Mouse (Mus musculus) liver, embryonic 14.5 days (tissue): ENCODE data around the gene Gngt2. TPM values are rescaled to one million over a fixed set of nuclear protein-coding genes. Genes with fewer than 3 reads are reported as not detected.
A peak's percentile ranks its signal among the peaks of the same experiment; 100 is the strongest.

Source experiments
- ATAC-seq: fragments of 200-750 bp; cut with Nextera tagmentation; 2 replicates; pipeline ENCODE4 v1.8.0; 2017; ENCODE audit warnings: moderate number of reproducible peaks, mild to moderate bottlenecking, moderate library complexity; ENCODE audit not compliant: insufficient read depth
- DNase-seq, 3 experiments: peaks; one replicate each; pipeline ENCODE4 v3.0.0-alpha.2; 2012 to 2013; ENCODE audit warnings: low read depth in 3 of 3, low spot score in 3 of 3
- H3K27ac ChIP-seq: fragments of 300-500 bp; sonication (generic); 2 replicates; pipeline ENCODE4 v1.5.1; 2014; ENCODE audit warnings: moderate library complexity, mild to moderate bottlenecking, control low read depth, inconsistent platforms
- H3K27me3 ChIP-seq: fragments of 300-500 bp; sonication (generic); 2 replicates; pipeline ENCODE4 v1.6.1; 2014; ENCODE audit warnings: mild to moderate bottlenecking, low read length, moderate library complexity; ENCODE audit not compliant: control insufficient read depth, insufficient read depth
- H3K36me3 ChIP-seq: fragments of 300-500 bp; sonication (generic); replicated peaks from 2 replicates; pipeline ENCODE4 v1.6.1; 2014; ENCODE audit warnings: low read depth; ENCODE audit not compliant: control insufficient read depth, insufficient read depth
- H3K4me1 ChIP-seq, 2 experiments: fragments of 200-500 bp in 1 of 2; fragments of 300-500 bp in 1 of 2; sonication (generic) in 1 of 2; replicated peaks; 2 replicates each; pipeline ENCODE4 v1.6.1; 2012 to 2014; ENCODE audit warnings: antibody characterized with exemption in 1 of 2, inconsistent platforms in 1 of 2, low read length in 1 of 2; ENCODE audit not compliant: control insufficient read depth in 2 of 2, insufficient read depth in 2 of 2
- H3K4me2 ChIP-seq: fragments of 300-500 bp; sonication (generic); 2 replicates; pipeline ENCODE4 v1.6.1; 2014; ENCODE audit warnings: low read depth, mild to moderate bottlenecking, control low read depth, moderate library complexity
- H3K4me3 ChIP-seq, 2 experiments: fragments of 200-500 bp in 1 of 2; fragments of 300-500 bp in 1 of 2; sonication (generic) in 1 of 2; 2 replicates each; pipeline ENCODE4 v1.5.1; 2012 to 2014; ENCODE audit warnings: low read depth in 2 of 2, low read length in 2 of 2, mild to moderate bottlenecking in 2 of 2, control low read depth in 1 of 2, inconsistent platforms in 1 of 2, moderate library complexity in 1 of 2; ENCODE audit not compliant: insufficient read depth in 1 of 2
- H3K9ac ChIP-seq: fragments of 300-500 bp; sonication (generic); replicated peaks from 2 replicates; pipeline ENCODE4 v1.6.1; 2014; ENCODE audit warnings: mild to moderate bottlenecking, control low read depth, moderate library complexity
- H3K9me3 ChIP-seq: fragments of 300-500 bp; sonication (generic); 2 replicates; pipeline ENCODE4 v1.6.1; 2016; ENCODE audit warnings: low read length, mixed read lengths; ENCODE audit not compliant: control insufficient read depth
- CTCF ChIP-seq: IDR thresholded peaks from 2 replicates; pipeline ENCODE4 v1.5.1; 2016; ENCODE audit warnings: antibody characterized with exemption, low read depth, control low read depth
- EP300 ChIP-seq: IDR thresholded peaks from 2 replicates; pipeline ENCODE4 v1.6.1; 2016; ENCODE audit warnings: antibody characterized with exemption, low read depth
- WGBS: fragments of 180-500 bp; shearing (Covaris S2); extraction: QIAGEN DNeasy Blood & Tissue Kit; methylation state at CpG from one replicate; pipeline ENCODE4 v1.1.7; 2014; ENCODE audit not compliant: insufficient replicate concordance; 5-methylcytosine and 5-hydroxymethylcytosine counted together
- polyA plus RNA-seq, 2 experiments: library from polyadenylated mRNA; depleted of rRNA in 1 of 2; stranded (reverse) in 1 of 2; unstranded in 1 of 2; fragments of >200 nt; fragmentation: Nextera tagmentation in 1 of 2; extraction: Ambion mirVana in 1 of 2; gene quantifications; 2 replicates each; pipeline versions ENCODE4 v1.2.1 to v1.2.3; 2012 to 2014

Gene Gngt2
- polyA plus RNA-seq, 2 experiments = 13.0 to 16.5 TPM

DNA sequence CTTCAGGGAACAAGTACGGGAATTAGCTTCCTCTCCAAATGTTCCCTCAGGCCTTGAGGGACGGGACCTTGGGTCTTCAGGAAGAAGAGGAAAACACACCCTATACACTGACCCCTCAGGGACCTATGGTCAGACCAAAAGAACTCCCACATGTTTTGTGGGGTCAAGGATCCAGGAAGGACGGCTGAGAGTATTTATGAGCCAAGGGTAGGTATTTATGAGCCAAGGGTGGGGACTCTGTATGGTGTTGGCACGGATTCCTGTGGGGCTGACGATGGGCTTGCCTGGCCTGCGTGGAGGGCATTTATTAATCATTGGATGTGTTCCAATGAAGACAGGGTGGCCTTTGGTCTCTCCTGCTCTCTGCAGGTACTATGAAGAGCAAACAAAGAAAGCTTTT, 583 bp upstream of the Gngt2 start:
- H3K36me3 ChIP-seq = no peaks in the 10 kb centered on the region
- WGBS = 69% methylated on average over 6 of the region's 6 CpGs
- DNase-seq = no peak
- no peak overlapping the region for H3K4me3 ChIP-seq
- TF ChIP-seq EP300 (no peak), CTCF (no peak)
- no peak overlapping the region for H3K9ac ChIP-seq
- H3K9me3 ChIP-seq = no peaks in the 10 kb centered on the region
- H3K27ac ChIP-seq = no peak overlapping the region
- peaks cover 25% of the 10 kb centered on the region for H3K27me3 ChIP-seq
- H3K4me2 ChIP-seq = no peak overlapping the region
- H3K4me1 ChIP-seq = peaks cover 15 to 28% of the 10 kb centered on the region in 2 experiments
- no peak for ATAC-seq

DNA sequence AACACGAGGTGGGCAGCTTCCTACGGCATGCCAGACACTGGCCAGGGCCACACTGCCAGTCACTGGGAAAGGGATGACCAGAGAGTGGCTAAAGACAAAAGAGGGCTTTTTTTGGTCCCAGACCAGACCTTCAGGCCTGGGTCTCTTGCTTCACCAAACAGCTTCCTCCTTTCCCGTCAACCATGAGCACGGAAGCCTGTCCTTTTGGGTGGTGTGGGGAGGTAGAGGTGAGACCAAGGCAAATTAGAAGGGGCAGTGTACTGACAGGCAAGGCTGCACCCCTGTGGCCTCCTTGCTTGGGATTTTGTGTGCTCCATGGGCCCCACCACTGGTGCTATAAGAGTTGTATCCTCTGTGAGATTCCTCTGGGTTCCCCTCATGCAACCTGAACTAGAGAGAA, 1.6 kb downstream of the Gngt2 start:
- Histone ChIP-seq H3K4me2 (no peak overlapping the region), H3K27ac (no peak overlapping the region), H3K36me3 (no peaks in the 10 kb centered on the region), H3K9ac (no peak overlapping the region), H3K4me1 (peaks cover 19 to 45% of the 10 kb centered on the region in 2 experiments), H3K27me3 (peaks cover 3% of the 10 kb centered on the region), H3K4me3 (no peak overlapping the region), H3K9me3 (no peaks in the 10 kb centered on the region)
- no peak for ATAC-seq
- TF ChIP-seq EP300 = no peak
- no peak for DNase-seq
- WGBS = 49% methylated on average over 4 of the region's 4 CpGs

GRCm38 (mm10) chr11:95838999-95839868, 2.2 kb downstream of the Gngt2 start:
- TF ChIP-seq EP300 (no peak), CTCF (no peak)
- Histone ChIP-seq H3K9me3 (no peaks in the 10 kb centered on the region), H3K4me3 (no peak overlapping the region), H3K4me2 (no peak overlapping the region), H3K9ac (no peak overlapping the region), H3K27ac (no peak overlapping the region), H3K27me3 (no peaks in the 10 kb centered on the region; the same call in 1 of the 2 replicates), H3K4me1 (peaks cover 19 to 41% of the 10 kb centered on the region in 2 experiments), H3K36me3 (no peaks in the 10 kb centered on the region)
- DNase-seq (no peak), ATAC-seq (no peak)
- WGBS = 69% methylated on average over 8 of the region's 8 CpGs

GRCm38 (mm10) chr11:95840694-95841497, 3.9 kb downstream of the Gngt2 start:
- Histone ChIP-seq H3K27me3 (no peaks in the 10 kb centered on the region; the same call in 1 of the 2 replicates), H3K9ac (no peak overlapping the region), H3K4me2 (peak overlapping the region; percentile 38), H3K4me3 (peak overlapping the region; percentile 25 to 31; a peak in 3 of 4 replicates), H3K4me1 (peaks cover 5 to 24% of the 10 kb centered on the region in 2 experiments; a peak in 3 of 4 replicates), H3K9me3 (no peaks in the 10 kb centered on the region), H3K27ac (no peak overlapping the region), H3K36me3 (no peaks in the 10 kb centered on the region)
- ATAC-seq = no peak
- no peak for DNase-seq
- TF ChIP-seq EP300 (no peak), CTCF (no peak)
- 51% methylated on average over 5 of the region's 5 CpGs for WGBS

DNA sequence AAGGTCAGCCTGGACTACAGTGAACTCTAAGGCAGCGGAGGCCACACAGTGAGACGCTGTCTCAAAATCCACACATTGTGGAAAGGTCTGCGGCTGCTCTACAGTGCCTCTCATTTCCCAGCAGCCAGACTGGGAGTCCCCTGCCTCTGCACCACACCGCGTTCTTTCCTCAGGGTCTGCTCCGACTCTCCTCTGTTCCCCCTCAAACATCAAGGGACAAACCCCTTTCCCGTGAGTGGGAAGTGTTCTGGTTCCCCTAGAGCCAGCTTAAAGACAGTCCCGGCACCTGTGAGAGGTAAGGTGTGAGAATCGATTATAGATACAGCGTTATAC, 4.4 kb downstream of the Gngt2 start:
- WGBS = 38% methylated on average over 10 of the region's 10 CpGs

More for the DNA sequence above, 4.4 kb downstream of the Gngt2 start:
- Histone ChIP-seq H3K4me1 (peaks cover 4 to 23% of the 10 kb centered on the region in 2 experiments; a peak in 3 of 4 replicates), H3K9ac (no peak overlapping the region), H3K36me3 (no peaks in the 10 kb centered on the region), H3K4me3 (peak overlapping the region; percentile 25 to 31; a peak in 3 of 4 replicates), H3K27ac (no peak overlapping the region), H3K4me2 (peak overlapping the region; percentile 38), H3K9me3 (no peaks in the 10 kb centered on the region), H3K27me3 (no peaks in the 10 kb centered on the region; the same call in 1 of the 2 replicates)
- TF ChIP-seq CTCF (no peak), EP300 (no peak)
- ATAC-seq (no peak), DNase-seq (no peak)
